Mouse (Mus musculus) c-Kit-positive CD71-positive TER-119-positive erythroid progenitor cells, embryonic 14.5 days (primary cell): Measurements from ENCODE around the gene Nes.

Experiments
- DNase-seq: peaks from one replicate; pipeline ENCODE4 v3.0.0-alpha.2; 2013; ENCODE audit warnings: low spot score

The Nes gene

GRCm38 (mm10) chr3:88022322-88023191, 51.7 kb downstream of the Nes start:
- peak; percentile 73 for DNase-seq

GRCm38 (mm10) chr3:88023192-88024074, 52.6 kb downstream of the Nes start:
- DNase-seq: no peak

- no peak for DNase-seq
Observed at GRCm38 (mm10) chr3:88026823-88027222, 55.9 kb downstream of the Nes start.

- DNase-seq: no peak
Observed at GRCm38 (mm10) chr3:88027434-88028186, 56.7 kb downstream of the Nes start, which contains the start of gene Hapln2. TSS of gene Hapln2 (minus strand) at chr3:88027583.
